Mouse (Mus musculus) embryonic fibroblast, embryonic 13.5 days (primary cell): ENCODE results near the gene Ppp1r11. TPM values are rescaled to one million over a fixed set of nuclear protein-coding genes. Genes with fewer than 3 reads are reported as not detected.

Source experiments
- H3K27ac ChIP-seq: 2 replicates; pipeline ENCODE4 v1.5.1; 2012; ENCODE audit warnings: low read length, control low read depth, inconsistent platforms; ENCODE audit not compliant: insufficient read depth
- H3K4me1 ChIP-seq: 2 replicates; pipeline ENCODE4 v1.6.1; 2011; ENCODE audit warnings: low read length; ENCODE audit not compliant: control insufficient read depth, insufficient read depth
- H3K4me3 ChIP-seq: 2 replicates; pipeline ENCODE4 v1.5.1; 2011; ENCODE audit warnings: mild to moderate bottlenecking, control low read depth, low read length; ENCODE audit not compliant: insufficient read depth
- CTCF ChIP-seq: IDR thresholded peaks from 2 replicates; pipeline ENCODE4 v1.5.1; 2011; ENCODE audit warnings: mild to moderate bottlenecking, control low read depth, low read length, moderate library complexity, borderline replicate concordance; ENCODE audit not compliant: insufficient read depth
- POLR2A ChIP-seq: IDR thresholded peaks from 2 replicates; pipeline ENCODE4 v1.6.1; 2011; ENCODE audit warnings: low read depth, mild to moderate bottlenecking, control low read depth, low read length, moderate library complexity
- polyA plus RNA-seq: library from polyadenylated mRNA; stranded (reverse); fragments of >200 nt; gene quantifications from 2 replicates; pipeline ENCODE4 v1.2.4, GENCODE M21; 2011; ENCODE audit warnings: low read depth; ENCODE audit not compliant: missing spikeins, insufficient read length

Gene Ppp1r11
- polyA plus RNA-seq, 1 experiment, result 60.4 TPM

- no peak for TF ChIP-seq POLR2A
- no peak for TF ChIP-seq CTCF
- no peaks in the 10 kb centered on the region for H3K4me1 ChIP-seq
- no peak overlapping the region for H3K4me3 ChIP-seq
- no peak overlapping the region for H3K27ac ChIP-seq
Observed at GRCm38 (mm10) chr17:36920239-36920638, 31.3 kb downstream of the Ppp1r11 start.

GRCm38 (mm10) chr17:36915076-36915475, 36.5 kb downstream of the Ppp1r11 start:
- Histone ChIP-seq H3K4me3 (no peak overlapping the region), H3K4me1 (no peaks in the 10 kb centered on the region), H3K27ac (no peak overlapping the region)
- TF ChIP-seq CTCF, result peak; percentile 84; the same call in 1 of the 2 replicates
- no peak for TF ChIP-seq POLR2A

- no peak overlapping the region for H3K4me3 ChIP-seq
- H3K27ac ChIP-seq, result no peak overlapping the region
- TF ChIP-seq POLR2A (no peak), CTCF (peak; percentile 32; the same call in 1 of the 2 replicates)
- no peaks in the 10 kb centered on the region for H3K4me1 ChIP-seq
Observed at GRCm38 (mm10) chr17:36914108-36914507, 37.4 kb downstream of the Ppp1r11 start.

GRCm38 (mm10) chr17:36912031-36912430, 39.5 kb downstream of the Ppp1r11 start:
- Histone ChIP-seq H3K27ac (no peak overlapping the region), H3K4me3 (no peak overlapping the region), H3K4me1 (no peaks in the 10 kb centered on the region)
- TF ChIP-seq POLR2A (no peak), CTCF (no peak)

- no peaks in the 10 kb centered on the region for H3K4me1 ChIP-seq
- H3K27ac ChIP-seq, result no peak overlapping the region
- TF ChIP-seq CTCF (no peak), POLR2A (no peak)
- no peak overlapping the region for H3K4me3 ChIP-seq
Observed at GRCm38 (mm10) chr17:36909802-36910201, 41.7 kb downstream of the Ppp1r11 start.

- TF ChIP-seq POLR2A (no peak), CTCF (no peak)
- H3K27ac ChIP-seq, result no peak overlapping the region
- H3K4me1 ChIP-seq, result no peaks in the 10 kb centered on the region
- H3K4me3 ChIP-seq, result no peak overlapping the region
Observed at GRCm38 (mm10) chr17:36908235-36908634, 43.3 kb downstream of the Ppp1r11 start.

- no peak for TF ChIP-seq CTCF
- TF ChIP-seq POLR2A, result no peak
- no peak overlapping the region for H3K27ac ChIP-seq
- no peaks in the 10 kb centered on the region for H3K4me1 ChIP-seq
Observed at GRCm38 (mm10) chr17:36903651-36904050, 47.9 kb downstream of the Ppp1r11 start.

GRCm38 (mm10) chr17:36900691-36901090, 50.9 kb downstream of the Ppp1r11 start:
- no peaks in the 10 kb centered on the region for H3K4me1 ChIP-seq
- no peak overlapping the region for H3K4me3 ChIP-seq
- TF ChIP-seq CTCF, result no peak
- H3K27ac ChIP-seq, result no peak overlapping the region

More at GRCm38 (mm10) chr17:36903651-36904050, 47.9 kb downstream of the Ppp1r11 start:
- H3K4me3 ChIP-seq, result no peak overlapping the region

- no peak for TF ChIP-seq CTCF
- no peak for TF ChIP-seq POLR2A
- H3K4me3 ChIP-seq, result no peak overlapping the region
- H3K27ac ChIP-seq, result no peak overlapping the region
- H3K4me1 ChIP-seq, result no peaks in the 10 kb centered on the region
Observed at GRCm38 (mm10) chr17:36900001-36900400, 51.5 kb downstream of the Ppp1r11 start.

GRCm38 (mm10) chr17:36899376-36899775, 52.2 kb downstream of the Ppp1r11 start:
- Histone ChIP-seq H3K4me1 (no peaks in the 10 kb centered on the region), H3K27ac (no peak overlapping the region), H3K4me3 (no peak overlapping the region)
- TF ChIP-seq CTCF (no peak), POLR2A (no peak)

Other genes starting within 250 kb of the Ppp1r11 start
- gene H2-M10.5, start 178.8 kb downstream of the Ppp1r11 start, polyA plus RNA-seq, result not detected in 2 replicates
- not detected in 2 replicates for gene H2-M10.6, start 139.6 kb downstream of the Ppp1r11 start, polyA plus RNA-seq
- gene Trim26, start 114.6 kb downstream of the Ppp1r11 start, polyA plus RNA-seq, result 46.6 and 49.5 TPM in 2 replicates
- not detected in 2 replicates for gene Trim15, start 84.5 kb downstream of the Ppp1r11 start, polyA plus RNA-seq
- gene Trim10, start 82.2 kb downstream of the Ppp1r11 start, polyA plus RNA-seq, result not detected in 2 replicates
- not detected in 2 replicates for gene Trim40, start 61.6 kb downstream of the Ppp1r11 start, polyA plus RNA-seq
- not detected in 2 replicates for gene Trim31, start 53.6 kb downstream of the Ppp1r11 start, polyA plus RNA-seq
- 0.44 and 0.92 TPM in 2 replicates for gene Rnf39, start 8.8 kb downstream of the Ppp1r11 start, polyA plus RNA-seq
- gene Znrd1, start 6.8 kb upstream of the Ppp1r11 start, polyA plus RNA-seq, result 37.8 and 55.0 TPM in 2 replicates
- 9.0 and 11.6 TPM in 2 replicates for gene Znrd1as, start 6.9 kb upstream of the Ppp1r11 start, polyA plus RNA-seq
- not detected in 2 replicates for gene 2410137M14Rik, start 29.5 kb upstream of the Ppp1r11 start, polyA plus RNA-seq
- 0.51 and 1.1 TPM in 2 replicates for gene H2-M5, start 37.8 kb upstream of the Ppp1r11 start, polyA plus RNA-seq
- 67.2 and 80.0 TPM in 2 replicates for gene Zfp57, start 49.4 kb upstream of the Ppp1r11 start, polyA plus RNA-seq
- not detected in 2 replicates for gene Mog, start 71.7 kb upstream of the Ppp1r11 start, polyA plus RNA-seq
- 49.1 and 56.8 TPM in 2 replicates for gene Gabbr1, start 94.2 kb upstream of the Ppp1r11 start, polyA plus RNA-seq
- not detected in 2 replicates for gene Olfr90, start 136.8 kb upstream of the Ppp1r11 start, polyA plus RNA-seq
- gene Olfr91, start 146.5 kb upstream of the Ppp1r11 start, polyA plus RNA-seq, result not detected in 2 replicates
- gene Olfr92, start 168.3 kb upstream of the Ppp1r11 start, polyA plus RNA-seq, result not detected in 2 replicates
- not detected in 2 replicates for gene Olfr93, start 209.8 kb upstream of the Ppp1r11 start, polyA plus RNA-seq
- gene Ubd, start 242.2 kb upstream of the Ppp1r11 start, polyA plus RNA-seq, result not detected in 2 replicates
- not detected in 2 replicates for gene Olfr94, start 249.3 kb upstream of the Ppp1r11 start, polyA plus RNA-seq